Mouse (Mus musculus) stomach, embryonic 16.5 days (tissue): Measurements from ENCODE around the gene Miga2. TPM values are rescaled to one million over a fixed set of nuclear protein-coding genes. Genes with fewer than 3 reads are reported as not detected.
A peak's percentile ranks its signal among the peaks of the same experiment; 100 is the strongest.

ENCODE experiments used
- ATAC-seq: fragments of 200-750 bp; cut with Nextera tagmentation; 2 replicates; pipeline ENCODE4 v1.8.0; 2017; ENCODE audit warnings: moderate number of reproducible peaks, moderate TSS enrichment; ENCODE audit not compliant: insufficient read depth, low FRiP score
- H3K27ac ChIP-seq: fragments of 300-500 bp; sonication (generic); 2 replicates; pipeline ENCODE4 v1.5.1; 2014; ENCODE audit warnings: low read length
- H3K27me3 ChIP-seq: fragments of 300-500 bp; sonication (generic); 2 replicates; pipeline ENCODE4 v1.6.1; 2014; ENCODE audit warnings: low read length, control low read depth, mixed read lengths; ENCODE audit not compliant: control insufficient read depth, insufficient read depth
- H3K36me3 ChIP-seq: fragments of 300-500 bp; sonication (generic); 2 replicates; pipeline ENCODE4 v1.6.1; 2014; ENCODE audit warnings: low read length; ENCODE audit not compliant: control insufficient read depth, insufficient read depth
- H3K4me1 ChIP-seq: fragments of 300-500 bp; sonication (generic); 2 replicates; pipeline ENCODE4 v1.6.1; 2014; ENCODE audit warnings: low read length, control low read depth, mixed read lengths; ENCODE audit not compliant: control insufficient read depth, insufficient read depth
- H3K4me2 ChIP-seq: fragments of 300-500 bp; sonication (generic); 2 replicates; pipeline ENCODE4 v1.6.1; 2014; ENCODE audit warnings: low read depth, low read length, mixed read lengths
- H3K4me3 ChIP-seq: fragments of 300-500 bp; sonication (generic); replicated peaks from 2 replicates; pipeline ENCODE4 v1.5.1; 2014; ENCODE audit warnings: mild to moderate bottlenecking, low read length
- H3K9ac ChIP-seq: fragments of 300-500 bp; sonication (generic); 2 replicates; pipeline ENCODE4 v1.6.1; 2014; ENCODE audit warnings: low read length
- H3K9me3 ChIP-seq: fragments of 300-500 bp; sonication (generic); replicated peaks from 2 replicates; pipeline ENCODE4 v1.6.1; 2016; ENCODE audit warnings: low read length, control low read depth; ENCODE audit not compliant: control insufficient read depth
- WGBS: fragments of 180-500 bp; shearing (Covaris S2); extraction: QIAGEN DNeasy Blood & Tissue Kit; methylation state at CpG from one replicate; pipeline ENCODE4 v1.1.7; 2014; 5-methylcytosine and 5-hydroxymethylcytosine counted together
- polyA plus RNA-seq: library from polyadenylated mRNA; unstranded; fragments of >200 nt; fragmentation: Nextera tagmentation; extraction: Ambion mirVana; gene quantifications from 2 replicates; pipeline ENCODE4 v1.2.1, GENCODE M21; 2015

Miga2 gene
- polyA plus RNA-seq, 1 experiment from 2014 or later = 26.3 TPM

DNA sequence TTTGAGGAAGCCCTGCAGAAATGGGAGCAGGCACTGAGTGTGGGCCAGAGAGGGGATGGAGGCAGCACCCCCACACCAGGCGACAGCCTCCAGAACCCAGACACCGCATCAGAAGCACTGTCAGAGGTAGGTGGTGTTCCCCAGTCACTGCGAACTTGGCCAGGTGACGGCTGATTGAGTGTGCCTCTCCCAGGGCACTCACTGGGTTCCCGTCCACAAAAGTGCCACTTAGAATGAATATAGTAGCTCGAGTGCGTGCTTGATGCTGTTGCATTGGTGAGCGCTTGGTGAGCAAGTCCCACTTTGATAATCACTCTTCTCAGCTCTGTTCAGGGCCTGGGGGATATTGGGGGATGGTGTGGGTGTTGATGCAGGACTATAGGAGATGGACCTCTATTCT lies 7.5 kb downstream of the Miga2 start:
- no peak for ATAC-seq
- WGBS = 95% methylated on average over 8 of the region's 8 CpGs
- Histone ChIP-seq H3K27me3 (no peaks in the 10 kb centered on the region), H3K36me3 (peaks cover 44% of the 10 kb centered on the region), H3K9ac (no peak overlapping the region), H3K27ac (no peak overlapping the region), H3K4me2 (no peak overlapping the region), H3K9me3 (no peaks in the 10 kb centered on the region), H3K4me1 (no peaks in the 10 kb centered on the region), H3K4me3 (no peak overlapping the region)

GRCm38 (mm10) chr2:30372726-30373125 lies 8.7 kb downstream of the Miga2 start:
- Histone ChIP-seq H3K4me2 (no peak overlapping the region), H3K9me3 (no peaks in the 10 kb centered on the region), H3K4me3 (no peak overlapping the region), H3K27ac (no peak overlapping the region), H3K27me3 (no peaks in the 10 kb centered on the region), H3K4me1 (no peaks in the 10 kb centered on the region), H3K9ac (no peak overlapping the region), H3K36me3 (peaks cover 47% of the 10 kb centered on the region)
- no peak for ATAC-seq
- WGBS = 93% methylated on average over 5 of the region's 5 CpGs

GRCm38 (mm10) chr2:30375893-30376292 lies 11.9 kb downstream of the Miga2 start:
- 93% methylated on average over 10 of the region's 10 CpGs for WGBS
- Histone ChIP-seq H3K4me3 (no peak overlapping the region), H3K36me3 (peaks cover 31% of the 10 kb centered on the region), H3K9me3 (no peaks in the 10 kb centered on the region), H3K27me3 (no peaks in the 10 kb centered on the region), H3K9ac (no peak overlapping the region), H3K4me2 (no peak overlapping the region), H3K4me1 (no peaks in the 10 kb centered on the region), H3K27ac (no peak overlapping the region)
- no peak for ATAC-seq

DNA sequence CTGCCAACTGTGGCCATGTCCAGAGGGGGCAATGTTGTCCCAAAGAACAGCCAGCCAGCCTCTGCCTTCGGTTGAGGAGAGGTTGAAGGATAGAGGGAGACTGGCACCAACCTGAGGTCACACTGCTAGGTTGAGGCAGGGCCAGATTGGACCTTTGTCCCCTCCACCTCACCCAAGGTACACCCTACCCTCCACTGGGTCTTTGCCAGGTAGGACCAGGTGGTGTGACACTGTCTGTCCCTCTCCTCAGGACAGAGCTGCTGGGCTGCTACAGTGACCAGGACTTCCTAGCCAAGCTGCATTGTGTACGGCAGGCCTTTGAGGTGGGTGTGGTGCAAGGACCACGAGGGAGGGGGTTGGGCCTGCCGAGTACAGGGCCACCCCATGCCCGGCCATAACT lies 13.7 kb downstream of the Miga2 start:
- Histone ChIP-seq H3K27me3 (no peaks in the 10 kb centered on the region), H3K27ac (no peak overlapping the region), H3K4me2 (no peak overlapping the region), H3K9ac (no peak overlapping the region), H3K9me3 (no peaks in the 10 kb centered on the region), H3K36me3 (peaks cover 28% of the 10 kb centered on the region), H3K4me1 (no peaks in the 10 kb centered on the region), H3K4me3 (no peak overlapping the region)
- ATAC-seq = no peak
- 85% methylated on average over 5 of the region's 5 CpGs for WGBS

- ATAC-seq = no peak
- H3K4me2 ChIP-seq = no peak overlapping the region
- no peaks in the 10 kb centered on the region for H3K4me1 ChIP-seq
- H3K27ac ChIP-seq = no peak overlapping the region
- no peaks in the 10 kb centered on the region for H3K27me3 ChIP-seq
- H3K9ac ChIP-seq = no peak overlapping the region
- no peaks in the 10 kb centered on the region for H3K9me3 ChIP-seq
- H3K36me3 ChIP-seq = peaks cover 17% of the 10 kb centered on the region
- WGBS = 78% methylated on average over 7 of the region's 7 CpGs
- no peak overlapping the region for H3K4me3 ChIP-seq
These were observed 15.3 kb downstream of the Miga2 start for GRCm38 (mm10) chr2:30379307-30379706.

DNA sequence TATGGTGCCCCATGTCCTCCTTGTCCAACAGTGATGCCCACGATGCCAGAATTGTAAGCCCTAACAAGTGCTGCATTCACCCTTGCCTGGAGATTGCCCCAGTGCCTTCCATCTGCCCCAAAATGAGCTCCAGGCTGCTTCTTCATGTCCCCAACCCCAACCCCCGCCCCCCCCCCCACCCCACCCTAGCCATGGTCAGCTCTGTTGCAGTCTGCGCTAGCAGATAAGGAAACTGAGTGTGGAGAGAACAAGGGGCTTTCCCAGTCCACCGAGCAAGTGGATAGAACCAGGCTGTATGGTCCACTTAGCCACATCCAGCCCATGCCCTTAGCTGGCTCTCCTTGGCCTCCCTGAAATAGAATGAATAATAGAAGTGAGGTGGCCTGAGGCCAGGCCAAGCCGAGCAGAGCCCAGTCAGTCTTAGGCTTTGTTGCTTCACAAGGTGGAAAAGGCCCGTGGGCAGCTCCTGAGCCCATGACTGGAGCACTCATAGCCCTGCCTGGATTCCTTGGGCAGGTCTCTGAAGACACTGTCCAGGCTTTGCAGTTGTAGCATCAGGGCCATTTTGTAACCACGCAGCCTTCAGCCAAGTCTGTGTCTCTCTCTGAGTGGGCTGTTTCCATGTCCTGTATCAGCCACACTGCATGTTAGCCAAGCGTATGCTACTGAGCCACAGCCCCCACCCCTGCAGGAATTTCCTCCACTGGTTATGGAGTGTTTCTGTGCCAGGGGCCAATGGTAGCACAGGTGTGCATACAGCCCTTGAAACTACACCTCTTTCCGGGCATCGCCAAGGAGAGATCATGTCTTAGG lies 16.7 kb downstream of the Miga2 start:
- Histone ChIP-seq H3K4me2 (no peak overlapping the region), H3K9me3 (no peaks in the 10 kb centered on the region), H3K4me3 (no peak overlapping the region), H3K36me3 (peaks cover 16% of the 10 kb centered on the region), H3K27ac (no peak overlapping the region), H3K9ac (no peak overlapping the region), H3K4me1 (no peaks in the 10 kb centered on the region), H3K27me3 (no peaks in the 10 kb centered on the region)
- no peak for ATAC-seq
- 85% methylated on average over 10 of the region's 10 CpGs for WGBS

DNA sequence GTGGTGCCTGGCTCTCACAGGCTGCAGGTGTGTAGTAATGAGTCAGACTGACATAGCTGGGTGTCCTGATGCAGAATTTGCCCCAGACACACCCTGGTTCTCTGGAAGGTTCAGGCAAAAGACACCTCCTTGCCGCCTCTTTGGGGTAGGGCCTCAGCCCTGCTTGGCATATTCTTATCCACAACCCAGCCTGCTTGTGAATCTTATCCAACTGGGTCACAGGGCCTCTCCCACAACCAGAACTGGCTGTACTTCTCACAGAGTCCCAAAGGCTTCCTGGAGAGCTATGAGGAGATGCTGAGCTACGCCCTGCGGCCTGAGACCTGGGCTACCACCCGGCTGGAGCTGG lies 17.3 kb downstream of the Miga2 start:
- Histone ChIP-seq H3K9ac (no peak overlapping the region), H3K27ac (peak overlapping the region; percentile 55), H3K4me1 (no peaks in the 10 kb centered on the region), H3K27me3 (no peaks in the 10 kb centered on the region), H3K36me3 (peaks cover 14% of the 10 kb centered on the region), H3K4me3 (no peak overlapping the region), H3K9me3 (no peaks in the 10 kb centered on the region), H3K4me2 (no peak overlapping the region)
- no peak for ATAC-seq
- WGBS = 88% methylated on average over 4 of the region's 4 CpGs

- ATAC-seq = no peak
- no peak overlapping the region for H3K9ac ChIP-seq
- H3K27ac ChIP-seq = no peak overlapping the region
- H3K9me3 ChIP-seq = no peaks in the 10 kb centered on the region
- H3K36me3 ChIP-seq = peaks cover 5% of the 10 kb centered on the region; the same call in 1 of the 2 replicates
- H3K4me2 ChIP-seq = no peak overlapping the region
- H3K4me3 ChIP-seq = no peak overlapping the region
- WGBS = 82% methylated on average over 5 of the region's 5 CpGs
- H3K4me1 ChIP-seq = no peaks in the 10 kb centered on the region
- no peaks in the 10 kb centered on the region for H3K27me3 ChIP-seq
These were observed 20.8 kb downstream of the Miga2 start for GRCm38 (mm10) chr2:30384814-30385213.

DNA sequence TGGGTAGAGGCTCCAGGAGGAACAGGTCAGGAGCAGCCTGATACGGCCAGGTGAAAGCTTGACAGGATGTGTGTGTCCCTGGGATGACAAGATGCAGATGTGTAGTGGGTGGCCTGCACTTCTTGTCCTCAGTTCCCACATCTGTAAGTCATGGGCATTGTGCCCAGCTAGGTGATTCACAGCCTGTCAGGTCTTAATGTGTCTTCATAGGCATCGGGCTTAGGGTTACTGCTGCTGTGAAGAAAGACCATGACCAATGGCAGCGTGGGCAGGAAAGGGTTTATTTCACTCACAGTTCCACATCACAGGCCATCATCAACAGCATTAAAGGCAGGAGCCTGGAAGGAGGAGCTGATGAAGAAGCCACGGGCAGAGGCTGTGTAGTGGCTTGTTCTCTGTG lies 21.6 kb downstream of the Miga2 start:
- Histone ChIP-seq H3K27ac (no peak overlapping the region), H3K27me3 (no peaks in the 10 kb centered on the region), H3K9ac (no peak overlapping the region), H3K4me2 (no peak overlapping the region), H3K36me3 (peaks cover 5% of the 10 kb centered on the region; the same call in 1 of the 2 replicates), H3K4me3 (no peak overlapping the region), H3K4me1 (no peaks in the 10 kb centered on the region), H3K9me3 (no peaks in the 10 kb centered on the region)
- WGBS = 76% methylated on average over 4 of the region's 4 CpGs
- ATAC-seq = no peak
